Mouse (Mus musculus) neural tube, embryonic 15.5 days (tissue): ENCODE measurements around the gene Tsr2. TPM values are rescaled to one million over a fixed set of nuclear protein-coding genes. Genes with fewer than 3 reads are reported as not detected.

ENCODE experiments used
- ATAC-seq: fragments of 200-750 bp; cut with Nextera tagmentation; 2 replicates; pipeline ENCODE4 v1.8.0; 2017; ENCODE audit warnings: mild to moderate bottlenecking, moderate TSS enrichment, moderate library complexity; ENCODE audit not compliant: low FRiP score
- H3K27ac ChIP-seq: fragments of 300-500 bp; sonication (generic); replicated peaks from 2 replicates; pipeline ENCODE4 v1.5.1; 2015; ENCODE audit warnings: mild to moderate bottlenecking, inconsistent platforms
- H3K27me3 ChIP-seq: fragments of 300-500 bp; sonication (generic); replicated peaks from 2 replicates; pipeline ENCODE4 v1.6.1; 2015; ENCODE audit warnings: inconsistent platforms
- H3K36me3 ChIP-seq: fragments of 300-500 bp; sonication (generic); 2 replicates; pipeline ENCODE4 v1.6.1; 2015; ENCODE audit warnings: inconsistent platforms
- H3K4me1 ChIP-seq: fragments of 300-500 bp; sonication (generic); 2 replicates; pipeline ENCODE4 v1.6.1; 2015; ENCODE audit warnings: inconsistent platforms
- H3K4me2 ChIP-seq: fragments of 300-500 bp; sonication (generic); 2 replicates; pipeline ENCODE4 v1.6.1; 2015; ENCODE audit warnings: inconsistent platforms, mild to moderate bottlenecking, moderate library complexity
- H3K4me3 ChIP-seq: fragments of 300-500 bp; sonication (generic); replicated peaks from 2 replicates; pipeline ENCODE4 v1.5.1; 2015; ENCODE audit warnings: mild to moderate bottlenecking, inconsistent platforms
- H3K9ac ChIP-seq: fragments of 300-500 bp; sonication (generic); replicated peaks from 2 replicates; pipeline ENCODE4 v1.6.1; 2015; ENCODE audit warnings: mild to moderate bottlenecking, inconsistent platforms
- H3K9me3 ChIP-seq: fragments of 300-500 bp; sonication (generic); replicated peaks from 2 replicates; pipeline ENCODE4 v1.6.1; 2016; ENCODE audit warnings: inconsistent platforms
- whole genome bisulfite sequencing: fragments of 180-500 bp; shearing (Covaris S2); methylation state at CpG from one replicate; pipeline ENCODE4 v1.1.7; 2015; ENCODE audit warnings: mixed read lengths; 5-methylcytosine and 5-hydroxymethylcytosine counted together
- polyA plus RNA-seq: library from polyadenylated mRNA; unstranded; fragments of >200 nt; fragmentation: Nextera tagmentation; extraction: Ambion mirVana; gene quantifications from 2 replicates; pipeline ENCODE4 v1.2.1, GENCODE M21; 2015

The Tsr2 gene
- polyA plus RNA-seq, 1 experiment from 2014 or later: 37.5 TPM

GRCm38 (mm10) chrX:151067876-151068275, 28.5 kb downstream of the Tsr2 start:
- WGBS: 91% methylated on average over 5 of the region's 5 CpGs
- no peak for ATAC-seq
- Histone ChIP-seq H3K27me3 (no peaks in the 10 kb centered on the region), H3K4me2 (no peak overlapping the region), H3K4me3 (no peak overlapping the region), H3K36me3 (peaks cover 19% of the 10 kb centered on the region), H3K9me3 (no peaks in the 10 kb centered on the region), H3K9ac (no peak overlapping the region), H3K27ac (no peak overlapping the region), H3K4me1 (no peaks in the 10 kb centered on the region)

DNA sequence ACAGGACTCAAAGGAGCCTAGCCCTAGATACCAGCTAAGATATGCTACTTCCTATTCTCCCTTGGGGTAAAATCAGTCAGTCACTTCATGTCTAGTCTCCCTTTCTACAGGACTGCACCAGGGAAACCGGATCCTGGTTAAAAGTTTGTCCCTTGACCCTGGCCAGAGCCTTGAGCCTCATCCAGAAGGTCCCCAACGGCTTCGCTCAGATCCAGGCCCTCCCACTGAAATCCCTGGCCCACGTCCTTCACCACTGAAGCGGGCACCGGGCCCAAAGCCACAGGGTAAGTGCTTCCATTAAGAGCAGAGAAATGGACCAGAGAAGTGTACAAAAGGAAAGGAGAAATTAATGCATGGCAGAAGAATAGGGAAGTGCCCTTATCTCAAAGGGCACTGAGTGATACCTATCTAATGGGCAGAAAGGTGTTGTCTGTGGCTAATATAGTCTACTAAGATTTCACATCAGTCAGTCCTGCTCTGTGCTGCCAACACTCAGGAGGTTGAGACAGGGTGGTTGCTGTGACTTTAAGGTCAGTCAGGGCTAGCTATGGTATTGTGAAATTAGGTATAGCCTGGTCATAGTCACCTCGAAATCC, 30.2 kb downstream of the Tsr2 start:
- no peak for ATAC-seq
- WGBS: 85% methylated on average over 7 of the region's 7 CpGs

DNA sequence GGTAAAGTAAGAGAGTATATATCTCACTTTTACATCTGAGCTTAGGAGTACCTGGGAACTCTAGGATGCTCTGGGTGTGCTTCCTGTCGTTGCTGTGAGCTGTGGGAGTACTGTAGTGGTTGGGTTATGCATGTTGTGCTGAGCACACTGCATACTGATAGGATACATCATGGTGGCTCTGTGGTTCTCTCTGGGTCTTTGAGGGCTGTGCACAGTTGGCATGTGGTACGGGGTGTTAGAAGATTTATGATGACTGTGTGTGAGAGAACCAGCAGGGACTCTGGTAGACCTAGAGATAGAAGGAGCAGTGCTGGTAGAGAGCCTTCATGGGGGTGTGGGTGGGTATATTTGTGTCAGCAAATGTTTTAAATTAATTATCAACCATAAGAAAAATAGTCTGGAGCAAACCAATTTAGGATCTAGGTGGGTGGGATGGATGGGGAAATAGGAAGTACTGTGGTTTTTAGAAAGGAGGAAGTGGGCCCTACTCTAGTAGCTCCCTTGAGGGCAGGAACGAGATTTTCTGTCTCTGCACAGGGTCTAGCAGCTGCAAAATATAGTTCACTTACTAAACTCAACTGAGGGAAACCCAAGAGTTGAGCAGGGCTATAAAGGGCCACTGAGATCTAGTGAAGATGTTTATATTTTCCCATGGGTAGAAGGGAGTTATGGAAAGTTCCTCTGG, 34.6 kb downstream of the Tsr2 start:
- Histone ChIP-seq H3K27ac (no peak overlapping the region), H3K4me1 (no peaks in the 10 kb centered on the region), H3K9me3 (no peaks in the 10 kb centered on the region), H3K9ac (no peak overlapping the region), H3K4me3 (no peak overlapping the region), H3K4me2 (no peak overlapping the region), H3K27me3 (no peaks in the 10 kb centered on the region), H3K36me3 (no peaks in the 10 kb centered on the region)
- WGBS: 66% methylated on average over 3 of the region's 3 CpGs
- no peak for ATAC-seq

More for the DNA sequence above, 30.2 kb downstream of the Tsr2 start:
- Histone ChIP-seq H3K4me2 (no peak overlapping the region), H3K27me3 (no peaks in the 10 kb centered on the region), H3K27ac (no peak overlapping the region), H3K9me3 (no peaks in the 10 kb centered on the region), H3K36me3 (peaks cover 13% of the 10 kb centered on the region), H3K9ac (no peak overlapping the region), H3K4me1 (no peaks in the 10 kb centered on the region), H3K4me3 (no peak overlapping the region)

DNA sequence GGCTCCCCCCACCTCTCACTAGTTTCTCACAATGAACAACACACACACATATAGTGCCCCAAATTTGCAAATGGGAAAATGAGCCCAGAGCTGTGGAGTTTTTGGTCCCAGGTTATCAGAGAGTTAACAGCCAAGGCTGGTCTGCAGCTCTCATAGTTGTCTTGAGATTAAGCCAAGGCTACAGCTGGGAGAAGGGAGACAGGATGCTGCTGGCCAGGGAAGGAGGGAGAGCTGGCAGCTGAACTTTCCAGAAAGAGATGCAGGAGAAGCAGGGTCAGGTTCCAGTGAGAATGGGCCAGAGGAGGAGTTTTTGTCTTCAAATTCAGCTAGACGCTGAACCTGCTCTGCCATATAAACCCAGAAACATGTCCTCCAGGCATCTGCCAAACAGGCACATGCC, 37.0 kb downstream of the Tsr2 start:
- no peaks in the 10 kb centered on the region for H3K36me3 ChIP-seq
- H3K4me3 ChIP-seq: no peak overlapping the region
- H3K9ac ChIP-seq: no peak overlapping the region
- no peak overlapping the region for H3K4me2 ChIP-seq
- WGBS: 85% methylated on average over 1 of the region's 1 CpGs
- H3K4me1 ChIP-seq: peaks cover 9% of the 10 kb centered on the region
- ATAC-seq: no peak
- H3K27ac ChIP-seq: no peak overlapping the region
- H3K27me3 ChIP-seq: no peaks in the 10 kb centered on the region
- H3K9me3 ChIP-seq: no peaks in the 10 kb centered on the region

DNA sequence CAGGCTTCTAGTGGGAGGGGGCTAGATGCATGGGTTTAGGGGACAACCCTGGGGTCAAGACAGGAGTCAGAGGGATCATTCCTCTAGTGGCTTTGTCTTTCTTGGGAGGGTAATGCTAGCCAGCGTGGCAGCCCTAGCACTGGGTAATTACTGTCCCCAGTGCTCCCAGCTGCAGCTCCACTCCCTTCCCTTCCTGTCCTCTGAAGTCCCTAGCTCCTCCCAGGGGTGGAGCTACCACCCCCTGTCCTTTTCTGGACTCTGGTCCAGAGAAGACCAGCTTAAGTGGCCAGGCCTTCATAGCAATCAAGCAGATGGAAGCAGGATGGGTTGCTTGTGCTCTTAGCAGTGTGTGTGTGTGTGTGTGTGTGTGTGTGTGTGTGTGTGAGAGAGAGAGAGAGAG, 40.8 kb downstream of the Tsr2 start:
- no peak for ATAC-seq
- H3K9ac ChIP-seq: no peak overlapping the region
- WGBS: 18% methylated on average over 1 of the region's 1 CpGs
- no peak overlapping the region for H3K27ac ChIP-seq
- H3K27me3 ChIP-seq: no peaks in the 10 kb centered on the region
- peaks cover 24% of the 10 kb centered on the region for H3K4me1 ChIP-seq
- H3K36me3 ChIP-seq: no peaks in the 10 kb centered on the region
- H3K4me3 ChIP-seq: no peak overlapping the region
- no peak overlapping the region for H3K4me2 ChIP-seq
- H3K9me3 ChIP-seq: no peaks in the 10 kb centered on the region

DNA sequence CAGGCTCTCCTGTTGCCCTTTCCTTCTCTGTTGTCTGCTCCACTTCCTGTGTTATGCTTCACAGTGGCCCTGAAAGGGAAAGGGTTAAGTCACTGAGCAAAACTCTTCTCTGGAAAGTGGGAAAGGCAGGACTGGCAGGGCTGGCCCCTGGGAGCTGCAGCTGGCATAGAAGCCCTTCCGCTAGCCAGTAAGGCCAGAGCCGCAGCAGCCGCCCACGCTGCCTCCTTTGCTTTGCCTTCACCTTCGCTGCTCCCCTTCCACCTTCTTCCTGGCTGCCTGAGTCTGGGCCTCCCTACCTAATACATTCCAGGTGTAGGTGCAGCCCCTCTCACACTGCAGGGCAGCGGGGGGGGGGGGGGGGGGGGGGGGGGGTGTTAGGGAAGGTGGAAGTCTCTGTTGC, 41.9 kb downstream of the Tsr2 start:
- WGBS: 68% methylated on average over 5 of the region's 6 CpGs
- peaks cover 34% of the 10 kb centered on the region for H3K4me1 ChIP-seq
- ATAC-seq: no peak
- no peak overlapping the region for H3K27ac ChIP-seq
- no peak overlapping the region for H3K4me3 ChIP-seq
- no peaks in the 10 kb centered on the region for H3K36me3 ChIP-seq
- H3K27me3 ChIP-seq: no peaks in the 10 kb centered on the region
- H3K9ac ChIP-seq: no peak overlapping the region
- H3K9me3 ChIP-seq: no peaks in the 10 kb centered on the region
- no peak overlapping the region for H3K4me2 ChIP-seq

DNA sequence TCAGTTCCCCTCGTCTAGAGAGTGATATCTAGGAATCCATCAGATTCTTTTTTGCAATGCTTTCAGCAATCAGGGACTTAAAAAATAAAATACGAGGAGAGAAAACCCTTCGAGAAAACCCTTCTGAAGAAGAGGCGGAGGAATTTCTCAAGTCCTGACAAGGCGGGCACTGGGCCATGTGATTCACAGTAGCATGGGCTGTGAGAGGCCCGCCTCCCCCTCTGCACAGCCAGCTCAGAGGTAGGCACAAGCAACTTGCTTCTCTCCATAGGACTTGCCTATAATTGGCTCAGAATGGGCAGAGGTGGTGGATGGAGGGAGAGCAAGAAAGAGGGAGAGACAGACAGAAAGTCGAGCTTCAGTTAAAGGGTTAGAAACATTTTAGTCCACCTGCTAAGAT, 46.0 kb downstream of the Tsr2 start:
- H3K9me3 ChIP-seq: no peaks in the 10 kb centered on the region
- no peaks in the 10 kb centered on the region for H3K36me3 ChIP-seq
- no peaks in the 10 kb centered on the region for H3K27me3 ChIP-seq
- no peak overlapping the region for H3K27ac ChIP-seq
- H3K4me1 ChIP-seq: peaks cover 42% of the 10 kb centered on the region
- 77% methylated on average over 7 of the region's 7 CpGs for WGBS
- H3K9ac ChIP-seq: no peak overlapping the region
- no peak overlapping the region for H3K4me3 ChIP-seq
- H3K4me2 ChIP-seq: no peak overlapping the region
- no peak for ATAC-seq

- Histone ChIP-seq H3K4me3 (peak overlapping the region; percentile 62; the same call in 1 of the 2 replicates), H3K4me2 (peak overlapping the region; percentile 64), H3K36me3 (no peaks in the 10 kb centered on the region), H3K9ac (no peak overlapping the region), H3K4me1 (peaks cover 41% of the 10 kb centered on the region), H3K27me3 (no peaks in the 10 kb centered on the region), H3K9me3 (no peaks in the 10 kb centered on the region), H3K27ac (no peak overlapping the region)
- 60% methylated on average over 8 of the region's 8 CpGs for WGBS
- no peak for ATAC-seq
Measured at GRCm38 (mm10) chrX:151049661-151050215, 46.6 kb downstream of the Tsr2 start.

DNA sequence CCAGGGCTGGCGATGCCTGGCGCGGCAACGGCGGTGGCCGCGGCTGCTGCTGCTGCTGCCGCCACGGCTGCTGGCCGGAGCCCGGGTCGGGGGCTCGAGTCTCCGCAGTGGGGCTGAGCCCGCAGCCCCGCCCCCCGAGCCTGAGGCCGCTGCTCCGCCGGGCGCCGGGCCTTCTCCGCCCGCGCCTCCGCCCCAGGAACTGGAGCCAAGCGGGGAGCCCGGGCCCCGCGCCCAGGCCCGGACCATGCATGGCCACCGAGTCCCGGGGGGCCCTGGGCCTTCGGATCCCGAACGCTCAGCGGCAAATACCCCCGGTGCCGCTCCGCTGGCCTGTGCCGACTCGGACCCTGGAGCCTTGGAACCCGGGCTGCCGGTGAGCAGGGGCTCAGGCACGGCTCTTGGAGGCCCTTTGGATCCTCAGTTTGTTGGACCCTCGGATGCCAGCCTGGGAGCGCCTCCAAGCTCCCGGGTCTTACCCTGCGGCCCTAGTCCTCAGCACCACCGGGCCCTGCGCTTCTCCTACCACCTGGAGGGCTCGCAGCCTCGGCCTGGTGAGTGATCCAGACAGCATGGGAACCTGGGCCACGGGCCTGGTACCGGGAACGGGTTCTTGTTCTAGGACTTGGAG, 48.8 kb downstream of the Tsr2 start:
- ATAC-seq: peak; percentile 74
- Histone ChIP-seq H3K9ac (peak overlapping the region; percentile 73), H3K9me3 (no peaks in the 10 kb centered on the region), H3K27me3 (no peaks in the 10 kb centered on the region), H3K4me1 (peaks cover 25% of the 10 kb centered on the region), H3K4me2 (peak overlapping the region; percentile 64), H3K36me3 (no peaks in the 10 kb centered on the region), H3K27ac (peak overlapping the region; percentile 94), H3K4me3 (peak overlapping the region; percentile 62)
- WGBS: 16% methylated on average over 51 of the region's 56 CpGs

DNA sequence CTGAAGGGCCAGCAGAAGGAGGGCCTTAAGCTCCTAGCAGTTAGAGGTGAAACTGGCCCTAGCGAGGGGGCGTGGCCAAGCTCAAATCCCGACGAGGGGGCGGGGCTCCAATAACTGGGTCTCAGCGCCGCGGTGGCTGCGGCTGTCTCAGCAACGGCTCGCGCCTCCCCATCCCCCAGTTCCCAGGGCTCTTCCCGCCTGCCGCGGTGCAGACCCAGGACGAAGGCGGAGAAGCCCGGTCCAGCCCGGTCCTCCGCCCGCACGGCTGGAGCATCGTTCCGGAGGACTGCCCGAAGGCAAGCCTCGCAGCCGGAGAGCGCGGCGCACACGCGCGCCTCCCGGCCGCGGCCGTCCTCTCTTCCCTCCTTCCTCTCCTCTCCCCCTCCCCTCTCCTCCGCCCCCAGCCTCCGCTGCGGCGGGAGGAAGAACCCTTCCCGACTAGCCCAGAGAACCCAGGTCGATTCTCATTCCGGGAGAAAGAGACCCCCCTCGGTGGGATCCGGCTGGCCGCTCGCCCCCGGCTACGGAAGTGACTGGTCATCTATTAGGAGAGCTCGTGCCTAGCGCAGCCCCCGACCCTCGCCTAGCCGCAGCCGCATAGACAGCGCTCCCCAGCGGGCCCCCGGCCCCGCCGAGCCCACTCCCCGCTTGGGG, 49.4 kb downstream of the Tsr2 start:
- Histone ChIP-seq H3K9ac (peak overlapping the region; percentile 73), H3K36me3 (no peaks in the 10 kb centered on the region), H3K27ac (peak overlapping the region; percentile 94), H3K4me2 (peak overlapping the region; percentile 64), H3K27me3 (no peaks in the 10 kb centered on the region), H3K4me1 (peaks cover 25% of the 10 kb centered on the region), H3K4me3 (peak overlapping the region; percentile 62), H3K9me3 (no peaks in the 10 kb centered on the region)
- peak; percentile 92 for ATAC-seq
- 30% methylated on average over 45 of the region's 62 CpGs for WGBS

- H3K36me3 ChIP-seq: no peaks in the 10 kb centered on the region
- 0 out of 2 replicates have a peak overlapping the region, but pooled peaks have one; percentile 10 for H3K9ac ChIP-seq
- ATAC-seq: peak; percentile 25; the same call in 1 of the 2 replicates
- H3K4me3 ChIP-seq: peak overlapping the region; percentile 62
- peak overlapping the region; percentile 64 for H3K4me2 ChIP-seq
- H3K27me3 ChIP-seq: no peaks in the 10 kb centered on the region
- H3K27ac ChIP-seq: peak overlapping the region; percentile 94
- 41% methylated on average over 11 of the region's 11 CpGs for WGBS
- no peaks in the 10 kb centered on the region for H3K9me3 ChIP-seq
- H3K4me1 ChIP-seq: peaks cover 25% of the 10 kb centered on the region
Measured at GRCm38 (mm10) chrX:151046321-151046720, 50.0 kb downstream of the Tsr2 start.
